Mouse (Mus musculus) adrenal gland, adult 8-10 months (tissue): ENCODE results near the gene Chrng. TPM values are rescaled to one million over a fixed set of nuclear protein-coding genes. Genes with fewer than 3 reads are reported as not detected.

ENCODE experiments used
- DNase-seq: peaks from one replicate; pipeline ENCODE4 v3.0.0; 2022
- total RNA-seq, 4 experiments: library from RNA; stranded (reverse); gene quantifications; 2 replicates each; pipeline ENCODE4 v1.2.4; 2022

Gene Chrng
- total RNA-seq, 4 experiments from 2014 or later, result not detected

DNA sequence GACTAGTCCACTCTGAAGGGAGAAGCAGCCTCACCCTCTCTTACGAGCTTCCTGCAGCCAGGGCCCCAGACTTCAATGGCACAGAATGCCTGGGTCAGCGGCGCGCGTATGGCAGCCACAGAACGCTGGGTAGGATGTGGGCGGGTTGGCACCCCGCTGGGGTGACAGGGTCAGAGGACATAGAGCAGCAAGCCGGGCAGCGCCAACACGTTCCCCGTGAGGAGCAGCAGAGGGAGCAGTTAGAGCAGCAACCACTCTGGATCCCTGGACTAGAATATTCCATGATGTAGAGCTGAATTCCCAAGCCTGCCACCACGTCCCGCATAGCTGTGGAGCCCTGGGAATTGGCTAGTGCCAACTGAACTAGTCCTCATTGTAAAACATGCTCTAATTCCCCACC is 54.0 kb downstream of the Chrng start:
- DNase-seq, result peak; percentile 61

DNA sequence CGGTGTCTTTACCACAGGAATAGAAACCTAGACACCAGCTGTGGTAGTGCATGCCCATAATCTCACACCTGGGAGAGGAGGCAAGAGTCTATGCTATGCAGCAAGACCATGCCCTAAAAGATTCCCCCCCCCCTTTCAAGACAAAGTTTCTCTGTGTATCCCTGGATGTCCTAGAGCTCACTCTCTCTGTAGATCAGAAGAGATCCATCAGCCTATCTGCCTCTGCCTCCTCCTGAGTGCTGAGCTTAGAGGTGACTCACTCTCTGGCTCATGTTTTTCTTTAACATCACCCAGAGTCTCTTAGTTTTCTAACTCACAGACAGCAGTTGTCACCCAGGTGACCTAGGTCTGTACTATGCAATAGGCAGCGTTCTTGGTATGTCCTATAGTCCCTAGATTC is 54.9 kb downstream of the Chrng start:
- no peak for DNase-seq

Other genes starting within 250 kb of the Chrng start
- gene Alppl2, start 114.7 kb upstream of the Chrng start, total RNA-seq, result not detected
- not detected for gene Alpi, start 103.1 kb upstream of the Chrng start, total RNA-seq
- not detected for gene Akp3, start 79.7 kb upstream of the Chrng start, total RNA-seq
- 10 to 100 TPM in 1 of 4 experiments, 1 to 10 TPM in 1, under 1 TPM in 2; 0.44 to 10.2 (median 4.1) TPM for gene Ecel1, start 48.1 kb upstream of the Chrng start, total RNA-seq
- not detected for gene Prss56, start 21.3 kb upstream of the Chrng start, total RNA-seq
- not detected for gene Chrnd, start 14.1 kb upstream of the Chrng start, total RNA-seq
- 10 to 100 TPM; 69.8 to 78.4 (median 73.4) TPM for gene Eif4e2, start 9.3 kb downstream of the Chrng start, total RNA-seq
- gene Efhd1, start 59.7 kb downstream of the Chrng start, total RNA-seq, result 100 to 1,000 TPM; 293 to 561 (median 377) TPM
- 100 to 1,000 TPM in 2 of 4 experiments, 10 to 100 TPM in 2; 87.7 to 132 (median 106) TPM for gene Gigyf2, start 122.3 kb downstream of the Chrng start, total RNA-seq
- gene Kcnj13, start 190.1 kb downstream of the Chrng start, total RNA-seq, result under 1 TPM in 1 of 4 experiments, not detected in 3; 0.38 TPM